Mouse (Mus musculus) neural tube, embryonic 13.5 days (tissue): Measurements from ENCODE around the gene Col2a1. TPM values are rescaled to one million over a fixed set of nuclear protein-coding genes. Genes with fewer than 3 reads are reported as not detected.

Experiments
- ATAC-seq: fragments of 200-750 bp; cut with Nextera tagmentation; 2 replicates; pipeline ENCODE4 v1.8.0; 2017; ENCODE audit warnings: low read depth, mild to moderate bottlenecking, moderate TSS enrichment, moderate library complexity
- H3K27ac ChIP-seq: fragments of 300-500 bp; sonication (generic); replicated peaks from 2 replicates; pipeline ENCODE4 v1.5.1; 2015; ENCODE audit warnings: moderate library complexity, mild to moderate bottlenecking, inconsistent platforms
- H3K27me3 ChIP-seq: fragments of 300-500 bp; sonication (generic); 2 replicates; pipeline ENCODE4 v1.6.1; 2015; ENCODE audit warnings: mild to moderate bottlenecking, inconsistent platforms
- H3K36me3 ChIP-seq: fragments of 300-500 bp; sonication (generic); 2 replicates; pipeline ENCODE4 v1.6.1; 2015; ENCODE audit warnings: mild to moderate bottlenecking, inconsistent platforms
- H3K4me1 ChIP-seq: fragments of 300-500 bp; sonication (generic); replicated peaks from 2 replicates; pipeline ENCODE4 v1.6.1; 2015; ENCODE audit warnings: inconsistent platforms
- H3K4me2 ChIP-seq: fragments of 300-500 bp; sonication (generic); 2 replicates; pipeline ENCODE4 v1.6.1; 2015; ENCODE audit warnings: inconsistent platforms, mild to moderate bottlenecking, moderate library complexity
- H3K4me3 ChIP-seq: fragments of 300-500 bp; sonication (generic); 2 replicates; pipeline ENCODE4 v1.5.1; 2015; ENCODE audit warnings: mild to moderate bottlenecking, inconsistent platforms
- H3K9ac ChIP-seq: fragments of 300-500 bp; sonication (generic); 2 replicates; pipeline ENCODE4 v1.6.1; 2015; ENCODE audit warnings: moderate library complexity, mild to moderate bottlenecking, inconsistent platforms
- H3K9me3 ChIP-seq: fragments of 300-500 bp; sonication (generic); 2 replicates; pipeline ENCODE4 v1.6.1; 2016; ENCODE audit warnings: inconsistent platforms
- WGBS: fragments of 180-500 bp; shearing (Covaris S2); methylation state at CpG from one replicate; pipeline ENCODE4 v1.1.7; 2015; 5-methylcytosine and 5-hydroxymethylcytosine counted together
- polyA plus RNA-seq: library from polyadenylated mRNA; unstranded; fragments of >200 nt; fragmentation: Nextera tagmentation; extraction: Ambion mirVana; gene quantifications from 2 replicates; pipeline ENCODE4 v1.2.1, GENCODE M21; 2015

Gene Col2a1
- polyA plus RNA-seq, 1 experiment from 2014 or later: 67.1 TPM

- Histone ChIP-seq H3K27ac (peak overlapping the region; percentile 55), H3K4me3 (no peak overlapping the region), H3K9ac (no peak overlapping the region; the same call in 1 of the 2 replicates), H3K9me3 (no peaks in the 10 kb centered on the region), H3K27me3 (no peaks in the 10 kb centered on the region), H3K4me1 (peaks cover 38% of the 10 kb centered on the region), H3K36me3 (no peaks in the 10 kb centered on the region), H3K4me2 (no peak overlapping the region)
- no peak for ATAC-seq
- 34% methylated on average over 12 of the region's 12 CpGs for WGBS
Measured at GRCm38 (mm10) chr15:98026967-98027904, 22.7 kb upstream of the Col2a1 start.

GRCm38 (mm10) chr15:98025611-98026010 lies 21.1 kb upstream of the Col2a1 start:
- H3K4me1 ChIP-seq: peaks cover 43% of the 10 kb centered on the region
- no peak overlapping the region for H3K4me3 ChIP-seq
- H3K9me3 ChIP-seq: no peaks in the 10 kb centered on the region
- WGBS: 17% methylated on average over 4 of the region's 4 CpGs
- no peaks in the 10 kb centered on the region for H3K27me3 ChIP-seq
- H3K36me3 ChIP-seq: no peaks in the 10 kb centered on the region
- H3K4me2 ChIP-seq: no peak overlapping the region
- 0 out of 2 replicates have a peak overlapping the region, but pooled peaks have one; percentile 20 for H3K27ac ChIP-seq
- no peak overlapping the region for H3K9ac ChIP-seq
- ATAC-seq: 0 out of 2 replicates have a peak, but pooled peaks have one; percentile 32

DNA sequence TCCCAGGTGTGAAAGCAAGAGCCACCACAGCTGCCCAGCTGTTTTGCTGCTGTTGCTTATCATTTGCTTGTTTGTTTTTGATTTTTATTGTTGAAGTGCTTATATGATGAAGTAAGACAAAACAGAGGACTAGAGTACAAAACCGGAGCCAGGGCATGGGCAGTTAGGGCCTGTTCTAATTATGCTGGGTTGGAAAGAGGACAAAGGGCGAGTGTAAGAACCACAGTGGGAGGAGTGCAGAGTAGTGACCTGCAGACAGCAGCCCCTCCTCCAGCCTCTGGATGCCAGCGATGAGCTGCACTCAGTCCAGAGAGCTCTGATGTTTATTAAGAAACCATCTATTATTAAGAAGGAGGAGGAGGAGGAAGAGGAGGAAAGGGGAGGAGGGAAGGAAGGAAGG lies 18.6 kb upstream of the Col2a1 start:
- H3K4me3 ChIP-seq: no peak overlapping the region
- ATAC-seq: no peak
- H3K27me3 ChIP-seq: no peaks in the 10 kb centered on the region
- H3K27ac ChIP-seq: no peak overlapping the region
- H3K4me1 ChIP-seq: peaks cover 41% of the 10 kb centered on the region
- no peak overlapping the region for H3K9ac ChIP-seq
- H3K9me3 ChIP-seq: no peaks in the 10 kb centered on the region
- WGBS: 17% methylated on average over 3 of the region's 3 CpGs
- no peaks in the 10 kb centered on the region for H3K36me3 ChIP-seq
- H3K4me2 ChIP-seq: no peak overlapping the region

GRCm38 (mm10) chr15:98021886-98022285 lies 17.4 kb upstream of the Col2a1 start:
- H3K36me3 ChIP-seq: no peaks in the 10 kb centered on the region
- H3K4me3 ChIP-seq: no peak overlapping the region
- no peak overlapping the region for H3K27ac ChIP-seq
- H3K4me2 ChIP-seq: no peak overlapping the region
- H3K27me3 ChIP-seq: no peaks in the 10 kb centered on the region
- no peak overlapping the region for H3K9ac ChIP-seq
- no peak for ATAC-seq
- WGBS: 16% methylated on average over 2 of the region's 2 CpGs
- no peaks in the 10 kb centered on the region for H3K9me3 ChIP-seq
- peaks cover 28% of the 10 kb centered on the region for H3K4me1 ChIP-seq

DNA sequence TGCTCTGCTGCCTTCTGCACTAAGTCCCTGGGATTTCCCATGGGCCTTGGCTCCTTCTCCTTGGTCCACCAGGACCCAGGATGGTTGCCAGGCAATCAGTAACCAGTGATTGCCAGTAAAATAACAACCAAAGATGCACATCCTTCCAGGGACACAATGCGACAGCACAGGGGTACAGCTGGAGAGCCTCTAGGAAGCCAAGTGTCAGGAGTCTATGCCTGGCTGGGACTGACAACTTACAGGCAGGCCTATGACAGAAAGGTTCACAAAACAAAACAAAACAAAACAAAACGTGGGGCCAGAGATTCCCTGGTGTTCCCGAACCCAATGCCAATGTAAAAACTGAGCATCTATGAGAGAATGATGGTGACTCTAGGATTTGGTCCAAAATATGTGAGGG lies 14.6 kb upstream of the Col2a1 start:
- H3K9ac ChIP-seq: no peak overlapping the region
- H3K27ac ChIP-seq: no peak overlapping the region
- H3K36me3 ChIP-seq: no peaks in the 10 kb centered on the region
- ATAC-seq: no peak
- H3K4me3 ChIP-seq: no peak overlapping the region
- 75% methylated on average over 3 of the region's 3 CpGs for WGBS
- peaks cover 9% of the 10 kb centered on the region for H3K4me1 ChIP-seq
- no peaks in the 10 kb centered on the region for H3K27me3 ChIP-seq
- no peak overlapping the region for H3K4me2 ChIP-seq
- no peaks in the 10 kb centered on the region for H3K9me3 ChIP-seq

DNA sequence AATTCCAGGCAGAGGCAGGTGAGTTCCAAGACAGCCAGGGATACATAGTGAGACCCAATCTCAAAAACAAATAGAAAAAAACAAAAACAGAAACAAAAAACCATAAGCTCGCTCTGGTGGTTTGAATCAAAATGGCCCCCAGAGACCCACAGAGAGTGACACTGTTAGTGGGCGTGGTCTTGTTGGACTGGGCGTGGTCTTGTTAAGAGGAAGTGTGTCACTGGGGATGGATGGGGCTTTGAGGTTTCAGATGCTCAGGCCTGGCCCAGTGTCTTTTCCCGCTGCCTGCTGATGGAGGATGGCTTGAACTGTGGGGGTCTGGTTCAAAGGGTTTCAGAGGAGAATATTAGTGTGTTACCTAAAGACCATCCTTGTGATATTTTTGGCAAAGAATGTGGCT lies 13.4 kb upstream of the Col2a1 start:
- no peaks in the 10 kb centered on the region for H3K9me3 ChIP-seq
- H3K9ac ChIP-seq: no peak overlapping the region
- no peaks in the 10 kb centered on the region for H3K36me3 ChIP-seq
- H3K4me1 ChIP-seq: peaks cover 5% of the 10 kb centered on the region
- H3K27ac ChIP-seq: no peak overlapping the region
- no peaks in the 10 kb centered on the region for H3K27me3 ChIP-seq
- 81% methylated on average over 4 of the region's 4 CpGs for WGBS
- ATAC-seq: no peak
- no peak overlapping the region for H3K4me3 ChIP-seq
- no peak overlapping the region for H3K4me2 ChIP-seq

GRCm38 (mm10) chr15:98012810-98013209 lies 8.3 kb upstream of the Col2a1 start:
- peaks cover 3% of the 10 kb centered on the region; the same call in 1 of the 2 replicates for H3K27me3 ChIP-seq
- WGBS: 53% methylated on average over 6 of the region's 6 CpGs
- H3K36me3 ChIP-seq: no peaks in the 10 kb centered on the region
- no peak overlapping the region for H3K27ac ChIP-seq
- no peaks in the 10 kb centered on the region for H3K9me3 ChIP-seq
- H3K4me3 ChIP-seq: no peak overlapping the region
- no peak for ATAC-seq
- H3K4me2 ChIP-seq: no peak overlapping the region
- H3K4me1 ChIP-seq: no peaks in the 10 kb centered on the region
- H3K9ac ChIP-seq: no peak overlapping the region

GRCm38 (mm10) chr15:98005181-98005580 lies 686 bp upstream of the Col2a1 start:
- H3K27ac ChIP-seq: no peak overlapping the region
- H3K9ac ChIP-seq: peak overlapping the region; percentile 68; the same call in 1 of the 2 replicates
- peaks cover 55% of the 10 kb centered on the region for H3K27me3 ChIP-seq
- H3K36me3 ChIP-seq: no peaks in the 10 kb centered on the region
- H3K4me3 ChIP-seq: peak overlapping the region; percentile 43
- H3K4me1 ChIP-seq: peaks cover 52% of the 10 kb centered on the region
- 13% methylated on average over 11 of the region's 11 CpGs for WGBS
- H3K9me3 ChIP-seq: no peaks in the 10 kb centered on the region
- no peak for ATAC-seq
- peak overlapping the region; percentile 84 for H3K4me2 ChIP-seq

- Histone ChIP-seq H3K4me3 (peak overlapping the region; percentile 43), H3K9me3 (no peaks in the 10 kb centered on the region), H3K9ac (peak overlapping the region; percentile 68), H3K27me3 (peaks cover 55% of the 10 kb centered on the region), H3K4me1 (peaks cover 56% of the 10 kb centered on the region), H3K27ac (peak overlapping the region; percentile 87; the same call in 1 of the 2 replicates), H3K36me3 (no peaks in the 10 kb centered on the region), H3K4me2 (peak overlapping the region; percentile 84)
- WGBS: under 1% methylated on average over 19 of the region's 19 CpGs
- ATAC-seq: 0 out of 2 replicates have a peak, but pooled peaks have one; percentile 9
Measured at GRCm38 (mm10) chr15:98004740-98005159, 255 bp upstream of the Col2a1 start.

- H3K4me3 ChIP-seq: peak overlapping the region; percentile 43
- peak overlapping the region; percentile 84 for H3K4me2 ChIP-seq
- H3K9ac ChIP-seq: peak overlapping the region; percentile 68
- H3K9me3 ChIP-seq: no peaks in the 10 kb centered on the region
- peaks cover 58% of the 10 kb centered on the region for H3K27me3 ChIP-seq
- WGBS: under 1% methylated on average over 42 of the region's 42 CpGs
- H3K36me3 ChIP-seq: no peaks in the 10 kb centered on the region
- H3K27ac ChIP-seq: peak overlapping the region; percentile 87
- no peak for ATAC-seq
- H3K4me1 ChIP-seq: peaks cover 72% of the 10 kb centered on the region
Measured at GRCm38 (mm10) chr15:98002991-98003821, 1.3 kb downstream of the Col2a1 start.

- H3K9me3 ChIP-seq: no peaks in the 10 kb centered on the region
- H3K4me1 ChIP-seq: peaks cover 80% of the 10 kb centered on the region
- H3K27me3 ChIP-seq: peaks cover 55% of the 10 kb centered on the region
- H3K4me3 ChIP-seq: peak overlapping the region; percentile 43
- peak overlapping the region; percentile 68 for H3K9ac ChIP-seq
- peak overlapping the region; percentile 84 for H3K4me2 ChIP-seq
- under 1% methylated on average over 41 of the region's 42 CpGs for WGBS
- H3K27ac ChIP-seq: peak overlapping the region; percentile 87
- H3K36me3 ChIP-seq: no peaks in the 10 kb centered on the region
- ATAC-seq: peak; percentile 47
Measured at GRCm38 (mm10) chr15:98002113-98002990, 2.1 kb downstream of the Col2a1 start.
